ENCODE assay signal across 8 mouse cellular contexts in the genomic region with DNA sequence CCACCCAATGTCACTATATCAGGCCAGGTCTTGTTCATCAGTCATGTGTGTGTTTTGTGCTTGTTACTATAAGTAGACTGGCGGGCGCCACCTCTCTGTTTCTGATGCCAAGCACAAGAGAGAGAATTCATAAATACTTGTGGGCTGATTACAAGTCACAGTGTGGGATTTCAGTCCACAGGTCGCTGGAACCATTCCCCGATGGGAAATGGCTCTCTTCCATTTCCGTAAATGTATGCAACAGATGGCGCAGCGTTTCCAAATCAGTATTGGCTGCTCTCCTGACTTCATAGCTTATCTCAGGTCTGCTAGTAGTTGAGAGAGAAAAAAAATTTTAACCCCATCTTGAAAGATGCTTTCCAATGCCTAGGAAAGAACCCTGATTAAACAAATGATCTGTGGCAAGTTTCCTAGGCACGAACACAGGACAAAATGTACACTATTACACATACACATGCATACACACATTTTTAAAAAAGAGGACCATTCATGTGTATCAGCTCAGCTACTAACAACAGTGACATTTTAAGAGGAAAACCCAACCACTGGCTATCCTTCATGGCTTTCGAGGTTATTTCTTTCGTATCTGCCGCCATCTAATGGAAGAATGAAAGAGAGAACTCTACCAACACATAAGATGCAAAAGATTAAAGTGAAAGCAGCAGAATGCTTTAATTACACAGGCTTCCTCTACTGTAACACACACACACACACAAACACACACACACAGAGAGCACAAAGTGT. TPM values are rescaled to one million over a fixed set of nuclear protein-coding genes. Genes with fewer than 3 reads are reported as not detected.
DNase-seq lines count a peak whose midpoint lies in the region; ATAC-seq and TF ChIP-seq lines count a peak whose summit lies in the region.

No protein-coding gene starts in this region.

- intact Hi-C loops in heart, postnatal 36 days (cut with DNase I) = loop anchor here (2.0 to 10.0 kb wide), 2 partner anchors 85 to 635 kb away; no protein-coding TSS in a partner anchor
- intact Hi-C loops in left cerebral cortex, postnatal 14 days (cut with DNase I) = loop anchor here (1.0 kb wide), 1 partner anchor 146 kb away; no protein-coding TSS in a partner anchor

- TF ChIP-seq POLR2A in embryonic fibroblast, embryonic 13.5 days (IDR thresholded peaks at IDR 0.05; ENCODE audit: low read depth, low read length) = no peak; the same call in 1 of the 2 replicates

- H3K4me3 ChIP-seq in embryonic fibroblast, embryonic 13.5 days (ENCODE audit: insufficient read depth, low read length) = peak overlapping the region; percentile 33
- peak overlapping the region; percentile 80; the same call in 1 of the 2 replicates for H3K4me3 ChIP-seq in limb, embryonic 11.5 days (ENCODE audit: low read depth, low read length)
- peak overlapping the region; percentile 81 for H3K4me3 ChIP-seq in midbrain, embryonic 14.5 days (replicated peaks; ENCODE audit: low read depth, low read length)

- no peak for TF ChIP-seq CTCF in embryonic fibroblast, embryonic 13.5 days (IDR thresholded peaks at IDR 0.05; ENCODE audit: borderline replicate concordance, insufficient read depth, low read length)

- no peaks in the 10 kb centered on the region for H3K27me3 ChIP-seq in limb, embryonic 11.5 days (ENCODE audit: control insufficient read depth, insufficient read depth, low read length)
- no peaks in the 10 kb centered on the region for H3K27me3 ChIP-seq in midbrain, embryonic 14.5 days (ENCODE audit: control insufficient read depth, insufficient read depth, low read length)

- 11% methylated on average over 11 of the region's 11 CpGs for WGBS in limb, embryonic 11.5 days
- 10% methylated on average over 11 of the region's 11 CpGs for WGBS in midbrain, embryonic 14.5 days

- H3K4me2 ChIP-seq in limb, embryonic 11.5 days (ENCODE audit: low read depth, severe bottlenecking) = peak overlapping the region; percentile 66
- H3K4me2 ChIP-seq in midbrain, embryonic 14.5 days (ENCODE audit: low read length) = peak overlapping the region; percentile 98

- H3K36me3 ChIP-seq in limb, embryonic 11.5 days (ENCODE audit: control insufficient read depth, insufficient read depth, low read length) = no peaks in the 10 kb centered on the region
- no peaks in the 10 kb centered on the region for H3K36me3 ChIP-seq in midbrain, embryonic 14.5 days (ENCODE audit: control insufficient read depth, insufficient read depth, low read length)

- no peaks in the 10 kb centered on the region for H3K9me3 ChIP-seq in limb, embryonic 11.5 days (ENCODE audit: control insufficient read depth, low read length)
- H3K9me3 ChIP-seq in midbrain, embryonic 14.5 days (ENCODE audit: control insufficient read depth, low read length) = no peaks in the 10 kb centered on the region

- H3K9ac ChIP-seq in limb, embryonic 11.5 days (ENCODE audit: low read length) = no peak overlapping the region
- no peak overlapping the region for H3K9ac ChIP-seq in midbrain, embryonic 14.5 days (replicated peaks; ENCODE audit: low read length)

- ATAC-seq in limb, embryonic 11.5 days (ENCODE audit: insufficient number of reproducible peaks, low FRiP score, low TSS enrichment, low read depth) = no peak
- no peak for ATAC-seq in midbrain, embryonic 14.5 days (ENCODE audit: low FRiP score, low TSS enrichment)

- H3K27ac ChIP-seq in embryonic fibroblast, embryonic 13.5 days (ENCODE audit: insufficient read depth, low read length) = peak overlapping the region; percentile 91
- H3K27ac ChIP-seq in limb, embryonic 11.5 days (replicated peaks; ENCODE audit: low read depth, low read length) = no peak overlapping the region; the same call in 1 of the 2 replicates
- no peak overlapping the region; the same call in 1 of the 2 replicates for H3K27ac ChIP-seq in midbrain, embryonic 14.5 days (replicated peaks; ENCODE audit: low read depth, low read length)

- peaks cover 6% of the 10 kb centered on the region for H3K4me1 ChIP-seq in embryonic fibroblast, embryonic 13.5 days (ENCODE audit: control insufficient read depth, insufficient read depth, low read length)
- peaks cover 12% of the 10 kb centered on the region for H3K4me1 ChIP-seq in limb, embryonic 11.5 days (ENCODE audit: control insufficient read depth, insufficient read depth, low read length)
- H3K4me1 ChIP-seq in midbrain, embryonic 14.5 days (ENCODE audit: control insufficient read depth, insufficient read depth, low read length) = peaks cover 5% of the 10 kb centered on the region; the same call in 1 of the 2 replicates

- peak; percentile 63 to 85 for DNase-seq in adrenal gland, adult (ENCODE audit: inconsistent age in 2 of 2, low spot score in 1 of 2)
- no peak for DNase-seq in adrenal gland, adult 8-10 months
- peak; percentile 46 for DNase-seq in adrenal gland, postnatal 36 days
- peak; percentile 37 to 41 for DNase-seq in heart, postnatal 36 days
- DNase-seq in limb, embryonic 11.5 days (ENCODE audit: low spot score) = peak; percentile 61
- DNase-seq in midbrain, embryonic 14.5 days = peak; percentile 84
- DNase-seq in left cerebral cortex, postnatal 14 days (ENCODE audit: low spot score in 2 of 2) = no peak

RNA-seq across cellular contexts. Expression of a gene that starts 0.8 kb away (rescaled TPM):
- 10 to 100 TPM; 33.5 to 43.6 (median 40.8) TPM for total RNA-seq in adrenal gland, adult 8-10 months (2022)
- total RNA-seq in adrenal gland, postnatal 36 days (2021) = 10 to 100 TPM; 28.3 to 29.7 TPM
- 135 and 156 TPM in 2 replicates for polyA plus RNA-seq in embryonic fibroblast, embryonic 13.5 days (2011; ENCODE audit: insufficient read length, low read depth, missing spikeins)
- 10 to 100 TPM; 12.3 to 15.7 TPM for total RNA-seq in heart, postnatal 36 days (2021)
- 45.7 and 57.3 TPM in 2 replicates for polyA plus RNA-seq in limb, embryonic 11.5 days (2014; fragmentation: Nextera tagmentation; extraction: Ambion mirVana)
- 21.9 and 28.2 TPM in 2 replicates for polyA plus RNA-seq in midbrain, embryonic 14.5 days (2014; fragmentation: Nextera tagmentation; extraction: Ambion mirVana)
- total RNA-seq in left cerebral cortex, postnatal 14 days (2021) = 10 to 100 TPM; 10.1 to 12.2 TPM

RNA-seq across cellular contexts. Expression of a gene that starts 7.0 kb away (rescaled TPM):
- total RNA-seq in adrenal gland, adult 8-10 months (2022) = 10 to 100 TPM; 47.6 to 64.2 (median 56.4) TPM
- total RNA-seq in adrenal gland, postnatal 36 days (2021) = 10 to 100 TPM; 45.9 to 48.6 TPM
- 28.2 and 35.5 TPM in 2 replicates for polyA plus RNA-seq in embryonic fibroblast, embryonic 13.5 days (2011; ENCODE audit: insufficient read length, low read depth, missing spikeins)
- 10 to 100 TPM; 42.4 to 55.2 TPM for total RNA-seq in heart, postnatal 36 days (2021)
- polyA plus RNA-seq in limb, embryonic 11.5 days (2014; fragmentation: Nextera tagmentation; extraction: Ambion mirVana) = 135 and 152 TPM in 2 replicates
- polyA plus RNA-seq in midbrain, embryonic 14.5 days (2014; fragmentation: Nextera tagmentation; extraction: Ambion mirVana) = 111 and 120 TPM in 2 replicates
- total RNA-seq in left cerebral cortex, postnatal 14 days (2021) = 10 to 100 TPM; 38.0 to 40.1 TPM

Comparison
In these comparisons a context has a peak if more than half of its experiments do, and no peak if none do; other contexts are left out.
1. DNase-seq: peak in adrenal gland, adult (2 of 2), adrenal gland, postnatal 36 days (2 of 2), heart, postnatal 36 days (2 of 2), limb, embryonic 11.5 days (single experiment) and midbrain, embryonic 14.5 days (single experiment); none in adrenal gland, adult 8-10 months (single experiment) and left cerebral cortex, postnatal 14 days (0 of 2).
2. Peak in every context shown above with its lines, with median percentiles within 50 percentile points of each other: H3K4me3 ChIP-seq.